Mouse (Mus musculus): Measurements from ENCODE around the gene Txndc5. TPM values are rescaled to one million over a fixed set of nuclear protein-coding genes. Genes with fewer than 3 reads are reported as not detected.
A peak's percentile ranks its signal among the peaks of the same experiment; 100 is the strongest.

The Txndc5 gene
- polyA plus RNA-seq, 1 experiment from 2014 or later = 242 TPM

GRCm38 (mm10) chr13:38529576-38529975, 952 bp upstream of the Txndc5 start:
- H3K4me3 ChIP-seq (replicated peaks; ENCODE audit: low read length) = no peak overlapping the region
- H3K9ac ChIP-seq (ENCODE audit: low read length) = no peak overlapping the region
- H3K27ac ChIP-seq (ENCODE audit: low read length) = no peak overlapping the region
- H3K36me3 ChIP-seq (ENCODE audit: control insufficient read depth, insufficient read depth, low read length) = no peaks in the 10 kb centered on the region
- H3K27me3 ChIP-seq (ENCODE audit: control insufficient read depth, insufficient read depth, low read length) = no peaks in the 10 kb centered on the region
- no peak for ATAC-seq (ENCODE audit: insufficient read depth, low FRiP score)
- no peak overlapping the region for H3K4me2 ChIP-seq (ENCODE audit: low read depth, low read length)
- no peaks in the 10 kb centered on the region for H3K9me3 ChIP-seq (replicated peaks; ENCODE audit: control insufficient read depth, low read length)
- peaks cover 26% of the 10 kb centered on the region for H3K4me1 ChIP-seq (ENCODE audit: control insufficient read depth, insufficient read depth, low read length)
- 83% methylated on average over 6 of the region's 6 CpGs for WGBS

DNA sequence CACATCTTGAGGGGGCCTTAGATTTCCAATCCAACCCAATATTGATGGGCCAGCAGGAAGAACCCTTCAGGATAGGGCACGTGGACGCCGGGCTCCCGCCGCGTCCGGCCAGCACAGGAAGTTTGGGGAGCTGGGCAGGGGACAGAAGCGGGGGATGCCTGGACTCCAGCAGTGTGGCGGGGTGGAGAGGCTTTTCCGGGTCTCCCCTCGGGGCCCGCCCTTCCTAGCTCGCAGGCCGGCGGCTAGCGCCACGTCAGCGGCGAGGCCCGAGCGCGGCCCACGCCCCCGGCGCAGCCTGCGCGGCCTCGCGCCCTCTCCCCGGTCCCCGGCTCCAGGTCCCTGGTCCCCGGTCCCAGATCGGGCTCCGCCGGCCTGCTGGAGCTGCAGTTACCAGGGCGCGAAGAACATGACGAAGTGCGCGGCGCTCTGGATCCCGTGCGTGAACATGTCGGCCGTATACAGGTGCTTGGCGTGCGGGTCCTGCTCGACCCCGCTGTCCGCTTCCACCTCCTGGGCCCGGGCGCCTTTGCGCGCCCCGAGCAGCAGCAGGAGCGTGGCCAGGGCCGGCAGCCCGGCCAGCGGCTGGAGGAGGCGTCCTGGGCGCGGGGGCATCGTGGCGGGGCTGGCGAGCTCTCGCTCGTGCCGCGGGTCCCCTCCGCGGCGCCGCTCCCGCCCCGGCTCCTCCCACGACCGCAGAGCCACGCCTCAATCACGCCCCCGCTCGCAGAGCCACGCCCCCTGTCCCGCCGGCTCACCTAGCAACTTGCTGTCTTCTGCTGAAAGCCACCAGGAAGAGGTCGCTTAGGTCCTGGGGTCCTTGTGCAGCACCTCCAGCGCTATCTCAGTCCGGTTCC, 600 bp downstream of the Txndc5 start:
- WGBS = under 1% methylated on average over 80 of the region's 87 CpGs
- Histone ChIP-seq H3K4me2 (ENCODE audit: low read depth, low read length) (peak overlapping the region; percentile 71), H3K36me3 (ENCODE audit: control insufficient read depth, insufficient read depth, low read length) (no peaks in the 10 kb centered on the region), H3K27me3 (ENCODE audit: control insufficient read depth, insufficient read depth, low read length) (no peaks in the 10 kb centered on the region), H3K9ac (ENCODE audit: low read length) (peak overlapping the region; percentile 94), H3K9me3 (replicated peaks; ENCODE audit: control insufficient read depth, low read length) (no peaks in the 10 kb centered on the region), H3K4me3 (replicated peaks; ENCODE audit: low read length) (peak overlapping the region; percentile 93), H3K27ac (ENCODE audit: low read length) (peak overlapping the region; percentile 94), H3K4me1 (ENCODE audit: control insufficient read depth, insufficient read depth, low read length) (peaks cover 26% of the 10 kb centered on the region)
- peak; percentile 94 for ATAC-seq (ENCODE audit: insufficient read depth, low FRiP score)

GRCm38 (mm10) chr13:38527041-38527796, 1.4 kb downstream of the Txndc5 start:
- peak overlapping the region; percentile 93 for H3K4me3 ChIP-seq (replicated peaks; ENCODE audit: low read length)
- peak overlapping the region; percentile 71 for H3K4me2 ChIP-seq (ENCODE audit: low read depth, low read length)
- peak overlapping the region; percentile 94 for H3K27ac ChIP-seq (ENCODE audit: low read length)
- no peaks in the 10 kb centered on the region for H3K27me3 ChIP-seq (ENCODE audit: control insufficient read depth, insufficient read depth, low read length)
- peaks cover 26% of the 10 kb centered on the region for H3K4me1 ChIP-seq (ENCODE audit: control insufficient read depth, insufficient read depth, low read length)
- ATAC-seq (ENCODE audit: insufficient read depth, low FRiP score) = peak; percentile 4; the same call in 1 of the 2 replicates
- H3K9ac ChIP-seq (ENCODE audit: low read length) = peak overlapping the region; percentile 94
- 7% methylated on average over 15 of the region's 15 CpGs for WGBS
- no peaks in the 10 kb centered on the region for H3K9me3 ChIP-seq (replicated peaks; ENCODE audit: control insufficient read depth, low read length)
- no peaks in the 10 kb centered on the region for H3K36me3 ChIP-seq (ENCODE audit: control insufficient read depth, insufficient read depth, low read length)

GRCm38 (mm10) chr13:38526116-38526515, 2.5 kb downstream of the Txndc5 start:
- H3K4me1 ChIP-seq (ENCODE audit: control insufficient read depth, insufficient read depth, low read length) = peaks cover 33% of the 10 kb centered on the region
- no peak for ATAC-seq (ENCODE audit: insufficient read depth, low FRiP score)
- H3K4me3 ChIP-seq (replicated peaks; ENCODE audit: low read length) = peak overlapping the region; percentile 93; the same call in 1 of the 2 replicates
- H3K4me2 ChIP-seq (ENCODE audit: low read depth, low read length) = peak overlapping the region; percentile 71
- no peak overlapping the region for H3K27ac ChIP-seq (ENCODE audit: low read length)
- no peak overlapping the region; the same call in 1 of the 2 replicates for H3K9ac ChIP-seq (ENCODE audit: low read length)
- 0 out of 2 replicates have a peak, but pooled peaks cover 3% of the 10 kb centered on the region for H3K36me3 ChIP-seq (ENCODE audit: control insufficient read depth, insufficient read depth, low read length)
- WGBS = 67% methylated on average over 2 of the region's 2 CpGs
- H3K9me3 ChIP-seq (replicated peaks; ENCODE audit: control insufficient read depth, low read length) = no peaks in the 10 kb centered on the region
- no peaks in the 10 kb centered on the region for H3K27me3 ChIP-seq (ENCODE audit: control insufficient read depth, insufficient read depth, low read length)

GRCm38 (mm10) chr13:38525261-38525660, 3.4 kb downstream of the Txndc5 start:
- no peak overlapping the region for H3K9ac ChIP-seq (ENCODE audit: low read length)
- H3K4me1 ChIP-seq (ENCODE audit: control insufficient read depth, insufficient read depth, low read length) = peaks cover 33% of the 10 kb centered on the region
- no peaks in the 10 kb centered on the region for H3K27me3 ChIP-seq (ENCODE audit: control insufficient read depth, insufficient read depth, low read length)
- ATAC-seq (ENCODE audit: insufficient read depth, low FRiP score) = no peak
- H3K9me3 ChIP-seq (replicated peaks; ENCODE audit: control insufficient read depth, low read length) = no peaks in the 10 kb centered on the region
- H3K36me3 ChIP-seq (ENCODE audit: control insufficient read depth, insufficient read depth, low read length) = 0 out of 2 replicates have a peak, but pooled peaks cover 3% of the 10 kb centered on the region
- no peak overlapping the region for H3K4me3 ChIP-seq (replicated peaks; ENCODE audit: low read length)
- 68% methylated on average over 3 of the region's 3 CpGs for WGBS
- no peak overlapping the region for H3K4me2 ChIP-seq (ENCODE audit: low read depth, low read length)
- H3K27ac ChIP-seq (ENCODE audit: low read length) = no peak overlapping the region

- WGBS = 82% methylated on average over 11 of the region's 11 CpGs
- no peak for ATAC-seq (ENCODE audit: insufficient read depth, low FRiP score)
- Histone ChIP-seq H3K4me3 (replicated peaks; ENCODE audit: low read length) (no peak overlapping the region), H3K4me2 (ENCODE audit: low read depth, low read length) (no peak overlapping the region), H3K27me3 (ENCODE audit: control insufficient read depth, insufficient read depth, low read length) (no peaks in the 10 kb centered on the region), H3K4me1 (ENCODE audit: control insufficient read depth, insufficient read depth, low read length) (peaks cover 27% of the 10 kb centered on the region), H3K36me3 (ENCODE audit: control insufficient read depth, insufficient read depth, low read length) (0 out of 2 replicates have a peak, but pooled peaks cover 11% of the 10 kb centered on the region), H3K27ac (ENCODE audit: low read length) (peak overlapping the region; percentile 80), H3K9ac (ENCODE audit: low read length) (no peak overlapping the region), H3K9me3 (replicated peaks; ENCODE audit: control insufficient read depth, low read length) (no peaks in the 10 kb centered on the region)
Measured at GRCm38 (mm10) chr13:38523231-38523630, 5.4 kb downstream of the Txndc5 start.

- Histone ChIP-seq H3K9me3 (replicated peaks; ENCODE audit: control insufficient read depth, low read length) (no peaks in the 10 kb centered on the region), H3K4me1 (ENCODE audit: control insufficient read depth, insufficient read depth, low read length) (peaks cover 27% of the 10 kb centered on the region), H3K4me3 (replicated peaks; ENCODE audit: low read length) (no peak overlapping the region), H3K27me3 (ENCODE audit: control insufficient read depth, insufficient read depth, low read length) (no peaks in the 10 kb centered on the region), H3K4me2 (ENCODE audit: low read depth, low read length) (no peak overlapping the region), H3K36me3 (ENCODE audit: control insufficient read depth, insufficient read depth, low read length) (peaks cover 18% of the 10 kb centered on the region; the same call in 1 of the 2 replicates), H3K9ac (ENCODE audit: low read length) (no peak overlapping the region), H3K27ac (ENCODE audit: low read length) (peak overlapping the region; percentile 80)
- no peak for ATAC-seq (ENCODE audit: insufficient read depth, low FRiP score)
- 64% methylated on average over 4 of the region's 4 CpGs for WGBS
Measured at GRCm38 (mm10) chr13:38522056-38522654, 6.5 kb downstream of the Txndc5 start.

GRCm38 (mm10) chr13:38520299-38520698, 8.3 kb downstream of the Txndc5 start:
- Histone ChIP-seq H3K4me2 (ENCODE audit: low read depth, low read length) (no peak overlapping the region), H3K27me3 (ENCODE audit: control insufficient read depth, insufficient read depth, low read length) (no peaks in the 10 kb centered on the region), H3K4me3 (replicated peaks; ENCODE audit: low read length) (no peak overlapping the region), H3K4me1 (ENCODE audit: control insufficient read depth, insufficient read depth, low read length) (peaks cover 16% of the 10 kb centered on the region), H3K9ac (ENCODE audit: low read length) (0 out of 2 replicates have a peak overlapping the region, but pooled peaks have one; percentile 1), H3K9me3 (replicated peaks; ENCODE audit: control insufficient read depth, low read length) (no peaks in the 10 kb centered on the region), H3K36me3 (ENCODE audit: control insufficient read depth, insufficient read depth, low read length) (peaks cover 25% of the 10 kb centered on the region), H3K27ac (ENCODE audit: low read length) (no peak overlapping the region)
- 90% methylated on average over 11 of the region's 11 CpGs for WGBS
- no peak for ATAC-seq (ENCODE audit: insufficient read depth, low FRiP score)
